Mouse (Mus musculus) testis, adult 2 months (tissue): ENCODE measurements around the gene Dhrs9.

ENCODE experiments used
- CTCF ChIP-seq: fragments of 200-500 bp; IDR thresholded peaks from 2 replicates; pipeline ENCODE4 v1.5.1; 2012; ENCODE audit warnings: low read depth, mild to moderate bottlenecking, inconsistent platforms, low read length, moderate library complexity; ENCODE audit not compliant: control insufficient read depth, insufficient read depth, insufficient replicate concordance
- POLR2A ChIP-seq: fragments of 200-500 bp; IDR thresholded peaks from 2 replicates; pipeline ENCODE4 v1.6.1; 2012; ENCODE audit warnings: low read depth, mild to moderate bottlenecking, inconsistent platforms, low read length, moderate library complexity; ENCODE audit not compliant: control insufficient read depth

- TF ChIP-seq CTCF (no peak), POLR2A (no peak)
Observed at GRCm38 (mm10) chr2:69341506-69341905, 38.7 kb upstream of the Dhrs9 start.
